Mouse (Mus musculus): ENCODE data around the gene Scgb1b20.
"Not testable (repeated sequence)": the region's sequence is repeated elsewhere in the genome, so short reads cannot be mapped to it uniquely, and the experiment has no call there.

The Scgb1b20 gene

DNA sequence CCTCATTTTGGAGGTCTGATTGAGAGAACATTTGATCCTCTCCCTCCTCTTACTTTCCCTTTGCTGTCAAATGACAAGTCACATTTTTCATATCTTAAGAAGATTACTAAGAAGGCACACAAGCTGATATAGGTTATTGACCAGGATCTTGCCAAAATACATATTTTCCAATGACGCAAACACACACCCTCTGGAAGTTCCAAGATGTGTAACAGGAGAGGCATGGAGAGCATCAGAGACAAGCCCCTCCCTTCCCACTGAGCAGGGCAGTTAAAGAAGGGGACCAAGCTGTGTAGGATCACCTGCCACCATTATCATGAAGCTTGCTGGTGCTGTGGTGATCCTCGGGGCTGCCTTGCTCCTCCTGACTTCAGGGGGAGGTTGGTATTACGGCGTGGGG, at the start of gene Scgb1b20:
Scgb1b20 (plus strand) TSS at position 301 of the 400 bp plus-strand sequence.
- ATAC-seq (ENCODE audit: low TSS enrichment) = not testable (repeated sequence)

DNA sequence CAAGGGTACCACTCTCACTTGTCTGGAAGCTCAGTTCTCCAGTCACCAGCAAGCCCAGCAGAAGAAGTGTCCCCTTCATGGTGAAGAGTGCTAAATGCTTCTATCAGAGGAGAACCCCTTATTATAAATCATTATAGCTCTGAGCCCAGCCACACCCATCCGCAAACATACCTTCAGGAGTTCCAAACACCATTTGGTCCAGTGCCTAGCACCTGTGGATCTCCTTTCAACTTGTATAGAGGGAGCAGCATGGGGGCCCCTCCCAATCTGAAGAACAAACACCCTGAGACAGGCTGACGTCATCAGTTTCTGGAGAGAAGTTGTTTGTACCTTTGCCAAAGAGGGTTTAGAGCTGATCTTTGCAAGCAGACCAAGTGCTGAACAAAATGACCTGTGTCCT, 6.8 kb upstream of the Scgb1b20 start, which contains the start of gene Scgb2b20:
Scgb2b20 (minus strand) TSS at position 101 of the 400 bp plus-strand sequence.
- ATAC-seq (ENCODE audit: low TSS enrichment) = not testable (repeated sequence)

DNA sequence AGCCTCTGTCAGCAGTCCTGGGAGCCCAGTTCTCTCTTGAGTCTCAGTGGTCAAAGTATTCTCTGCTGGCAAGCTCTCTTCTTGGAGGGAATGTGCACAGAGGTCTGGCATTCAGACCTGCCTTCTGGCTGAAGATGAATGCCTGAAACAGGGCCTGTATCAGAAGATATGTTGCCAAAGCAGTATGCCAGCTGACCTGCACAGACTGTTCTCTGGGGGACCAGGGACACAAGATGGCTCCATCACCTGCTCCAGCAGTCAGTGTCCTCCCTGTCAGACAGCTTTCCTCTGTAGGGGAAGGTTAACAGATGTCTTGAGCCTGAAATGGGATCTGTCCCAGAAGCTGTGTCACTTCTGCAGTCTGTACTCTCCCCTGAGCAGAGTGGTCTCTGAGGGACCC, 26.7 kb downstream of the Scgb1b20 start:
- not testable (repeated sequence) for ATAC-seq (ENCODE audit: low TSS enrichment)

DNA sequence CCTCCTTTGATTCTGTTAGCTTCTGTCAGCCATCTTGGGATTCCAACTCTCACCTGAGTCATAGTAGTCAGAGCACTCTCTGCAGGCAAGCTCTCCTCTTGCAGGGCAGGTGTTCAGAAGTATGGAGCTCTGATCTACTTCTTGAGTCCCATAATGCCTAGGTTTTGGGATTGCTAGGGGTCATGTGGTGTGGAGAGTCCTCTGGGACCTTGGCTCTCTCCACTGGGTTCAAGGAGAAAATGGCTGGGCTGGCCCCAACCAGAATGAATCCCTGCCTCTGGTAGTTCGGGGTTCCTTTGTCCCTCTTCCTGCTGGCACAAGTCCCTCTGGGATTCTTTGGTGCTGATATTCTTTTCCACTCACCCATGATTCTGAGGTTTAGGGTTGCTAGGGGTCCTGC, 28.6 kb downstream of the Scgb1b20 start:
- ATAC-seq (ENCODE audit: low TSS enrichment) = no peak

DNA sequence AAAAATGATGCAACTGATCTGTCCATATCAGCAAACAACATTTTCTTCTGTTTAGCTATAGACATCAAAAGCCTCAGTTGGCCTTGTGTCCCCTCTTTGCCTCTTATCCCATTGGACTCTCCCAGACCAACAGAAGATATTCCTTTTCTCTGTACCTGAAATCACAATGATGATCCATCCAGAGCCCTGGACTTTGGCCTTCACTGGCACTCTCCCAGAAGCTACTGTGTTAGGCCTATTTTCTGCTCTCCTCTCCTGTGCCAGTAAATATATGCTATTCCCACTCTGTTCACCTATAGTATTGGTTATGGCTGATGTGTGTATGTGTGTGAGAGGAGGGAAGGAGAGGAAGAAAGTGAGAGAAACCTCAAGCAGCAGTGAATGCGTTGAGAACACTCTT, 36.6 kb downstream of the Scgb1b20 start:
- not testable (repeated sequence) for ATAC-seq (ENCODE audit: low TSS enrichment)

Measured in frontal cortex, adult (tissue).